Mouse (Mus musculus) CH12.LX (cell line): ENCODE measurements around the gene Shc2. TPM values are rescaled to one million over a fixed set of nuclear protein-coding genes. Genes with fewer than 3 reads are reported as not detected.

Experiments used
- DNase-seq: peaks from one replicate; pipeline ENCODE4 v3.0.0-alpha.2; 2013; ENCODE audit errors: extremely low read depth
- H3K27ac ChIP-seq: 2 replicates; pipeline ENCODE4 v1.5.1; 2012; ENCODE audit warnings: low read depth, mild to moderate bottlenecking, control low read depth, moderate library complexity; ENCODE audit not compliant: insufficient read depth
- H3K27me3 ChIP-seq: replicated peaks from 2 replicates; pipeline ENCODE3; 2012; ENCODE audit warnings: inconsistent platforms
- H3K36me3 ChIP-seq, 2 experiments: replicated peaks in 1 of 2; 2 replicates each; pipeline versions ENCODE3 to v1.6.1; 2012; ENCODE audit warnings: inconsistent platforms in 1 of 2, low read length in 1 of 2, mild to moderate bottlenecking in 1 of 2, mixed read lengths in 1 of 2, moderate library complexity in 1 of 2; ENCODE audit not compliant: control insufficient read depth in 1 of 2, insufficient read depth in 1 of 2
- H3K4me1 ChIP-seq, 2 experiments: 2 replicates each; pipeline ENCODE4 v1.6.1; 2012; ENCODE audit warnings: inconsistent platforms in 1 of 2, moderate library complexity in 1 of 2; ENCODE audit not compliant: insufficient read depth in 2 of 2, control insufficient read depth in 1 of 2
- H3K4me2 ChIP-seq: 2 replicates; pipeline ENCODE4 v1.6.1; 2012; ENCODE audit warnings: low read depth, mild to moderate bottlenecking, control low read depth; ENCODE audit not compliant: poor library complexity, insufficient read depth, severe bottlenecking
- H3K4me3 ChIP-seq, 3 experiments: fragments of 150-350 bp in 1 of 3; sonication (generic) in 1 of 3; replicated peaks in 1 of 3; 2 replicates each; pipeline versions ENCODE3 to v1.5.1; 2011 to 2012; ENCODE audit warnings: low read depth in 2 of 3, low read length in 2 of 3, mild to moderate bottlenecking in 2 of 3, moderate library complexity in 2 of 3, control low read depth in 1 of 3, improper control_type of control experiment in 1 of 3, inconsistent platforms in 1 of 3, mixed read lengths in 1 of 3; ENCODE audit not compliant: poor library complexity in 1 of 3
- H3K79me2 ChIP-seq: replicated peaks from 2 replicates; pipeline ENCODE4 v1.6.1; 2012; ENCODE audit warnings: mild to moderate bottlenecking, moderate library complexity; ENCODE audit not compliant: control insufficient read depth, poor library complexity, insufficient read depth, severe bottlenecking; ENCODE audit errors: extremely low read depth
- H3K9ac ChIP-seq: 2 replicates; pipeline ENCODE4 v1.6.1; 2012; ENCODE audit warnings: low read depth, mild to moderate bottlenecking, control low read depth, moderate library complexity; ENCODE audit not compliant: insufficient read depth
- H3K9me3 ChIP-seq: replicated peaks from 2 replicates; pipeline ENCODE3; 2012; ENCODE audit warnings: low read length, inconsistent platforms, mixed read lengths
- BHLHE40 ChIP-seq: IDR thresholded peaks from 2 replicates; pipeline ENCODE4 v1.6.1; 2011; ENCODE audit warnings: mild to moderate bottlenecking, low read depth, low read length, improper control_type of control experiment
- CHD1 ChIP-seq: IDR thresholded peaks from 2 replicates; pipeline ENCODE4 v1.6.1; 2012; ENCODE audit warnings: low read depth, low read length, improper control_type of control experiment, inconsistent platforms
- CHD2 ChIP-seq: IDR thresholded peaks from 2 replicates; pipeline ENCODE4 v1.6.1; 2011; ENCODE audit warnings: low read length, improper control_type of control experiment
- CTCF ChIP-seq, 2 experiments: IDR thresholded peaks in 1 of 2; conservative IDR thresholded peaks in 1 of 2; 2 replicates each; pipeline ENCODE4 v1.5.1; 2011 to 2012; ENCODE audit warnings: low read depth in 2 of 2, low read length in 2 of 2, improper control_type of control experiment in 1 of 2, inconsistent platforms in 1 of 2, mild to moderate bottlenecking in 1 of 2, moderate library complexity in 1 of 2
- ELF1 ChIP-seq: IDR thresholded peaks from 2 replicates; pipeline ENCODE4 v1.6.1; 2014; ENCODE audit warnings: low read depth, mild to moderate bottlenecking, inconsistent platforms, low read length, improper control_type of control experiment
- ETS1 ChIP-seq: conservative IDR thresholded peaks from 2 replicates; pipeline ENCODE4 v1.6.1; 2012; ENCODE audit warnings: low read depth, mild to moderate bottlenecking, inconsistent platforms, low read length, improper control_type of control experiment, moderate library complexity
- MAX ChIP-seq: IDR thresholded peaks from 2 replicates; pipeline ENCODE4 v1.6.1; 2011; ENCODE audit warnings: low read length, improper control_type of control experiment
- MAZ ChIP-seq: IDR thresholded peaks from 2 replicates; pipeline ENCODE4 v1.6.1; 2012; ENCODE audit warnings: low read depth, mild to moderate bottlenecking, inconsistent platforms, low read length, improper control_type of control experiment, moderate library complexity
- MYC ChIP-seq: IDR thresholded peaks from 2 replicates; pipeline ENCODE4 v1.6.1; 2011; ENCODE audit warnings: low read depth, mild to moderate bottlenecking, improper control_type of control experiment, low read length
- NRF1 ChIP-seq: IDR thresholded peaks from 2 replicates; pipeline ENCODE4 v1.6.1; 2014; ENCODE audit warnings: low read depth, mild to moderate bottlenecking, inconsistent platforms, low read length, improper control_type of control experiment, moderate library complexity
- PAX5 ChIP-seq: IDR thresholded peaks from 2 replicates; pipeline ENCODE4 v1.6.1; 2012; ENCODE audit warnings: low read length, inconsistent platforms, mixed read lengths
- POLR2A ChIP-seq: IDR thresholded peaks from 2 replicates; pipeline ENCODE4 v1.6.1; 2011; ENCODE audit warnings: low read depth, mild to moderate bottlenecking, improper control_type of control experiment, low read length
- RAD21 ChIP-seq: IDR thresholded peaks from 2 replicates; pipeline ENCODE4 v1.6.1; 2011; ENCODE audit warnings: low read depth, mild to moderate bottlenecking, low read length, improper control_type of control experiment, moderate library complexity
- RCOR1 ChIP-seq: conservative IDR thresholded peaks from 2 replicates; pipeline ENCODE4 v1.6.1; 2012; ENCODE audit warnings: low read depth, mild to moderate bottlenecking, inconsistent platforms, low read length, improper control_type of control experiment
- TBP ChIP-seq: conservative IDR thresholded peaks from 2 replicates; pipeline ENCODE4 v1.6.1; 2011; ENCODE audit warnings: low read depth, low read length, improper control_type of control experiment
- ZC3H11A ChIP-seq: IDR thresholded peaks from 2 replicates; pipeline ENCODE4 v1.6.1; 2012; ENCODE audit warnings: low read depth, mild to moderate bottlenecking, inconsistent platforms, low read length, improper control_type of control experiment
- ZMIZ1 ChIP-seq: IDR thresholded peaks from 2 replicates; pipeline ENCODE4 v1.6.1; 2012; ENCODE audit warnings: low read depth, mild to moderate bottlenecking, inconsistent platforms, low read length, improper control_type of control experiment
- dilution Hi-C: fragments of 300-500 bp; cut with MboI; formaldehyde crosslinking; loops from 2 replicates; pipeline ENCODE4 v1.14.3; 2020; ENCODE audit warnings: low sequenced_read_pairs; ENCODE audit not compliant: extremely low pct_unique_long_range_greater_than_20kb, extremely low pct_ligation_motif_present
- in situ Hi-C: fragments of 300-500 bp; cut with MboI; formaldehyde crosslinking; loops from 3 replicates; pipeline ENCODE4 v1.14.3; 2019; ENCODE audit warnings: low sequenced_read_pairs, low pct_ligation_motif_present, low pct_unique_long_range_greater_than_20kb, mixed read lengths
- polyA plus RNA-seq: library from polyadenylated mRNA; unstranded; fragments of >175 nt; gene quantifications from 2 replicates; pipeline ENCODE4 v1.2.1, GENCODE M21; 2012; ENCODE audit warnings: low read depth; ENCODE audit not compliant: insufficient read length
- total RNA-seq, 2 experiments: library from RNA; depleted of rRNA; stranded (reverse); fragments of 300-350 nt in 1 of 2; fragments of >200 nt in 1 of 2; gene quantifications; 2 replicates each; pipeline ENCODE4 v1.2.3; 2012 to 2014

The Shc2 gene
- total and polyA plus RNA-seq, 3 experiments = not detected

DNA sequence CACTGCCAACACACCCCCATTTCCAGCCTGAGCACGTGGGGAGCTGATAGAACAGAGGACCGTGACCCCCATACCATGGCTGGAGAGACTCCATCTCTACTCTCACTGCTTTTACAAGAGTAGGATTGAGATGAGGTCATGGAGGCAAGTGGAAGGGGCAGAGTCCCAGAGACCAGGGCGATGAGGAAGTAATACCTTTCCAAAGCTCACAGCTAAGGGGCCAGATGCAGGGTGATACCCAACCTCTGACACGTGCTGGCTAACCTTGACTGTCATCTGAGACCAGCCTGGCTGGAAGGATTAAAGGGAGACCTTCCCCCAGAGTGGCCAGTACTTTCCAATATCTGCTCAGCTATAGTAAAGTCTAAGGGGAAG is 50.0 kb downstream of the Shc2 start:
- H3K27me3 ChIP-seq = peaks cover 8% of the 10 kb centered on the region

DNA sequence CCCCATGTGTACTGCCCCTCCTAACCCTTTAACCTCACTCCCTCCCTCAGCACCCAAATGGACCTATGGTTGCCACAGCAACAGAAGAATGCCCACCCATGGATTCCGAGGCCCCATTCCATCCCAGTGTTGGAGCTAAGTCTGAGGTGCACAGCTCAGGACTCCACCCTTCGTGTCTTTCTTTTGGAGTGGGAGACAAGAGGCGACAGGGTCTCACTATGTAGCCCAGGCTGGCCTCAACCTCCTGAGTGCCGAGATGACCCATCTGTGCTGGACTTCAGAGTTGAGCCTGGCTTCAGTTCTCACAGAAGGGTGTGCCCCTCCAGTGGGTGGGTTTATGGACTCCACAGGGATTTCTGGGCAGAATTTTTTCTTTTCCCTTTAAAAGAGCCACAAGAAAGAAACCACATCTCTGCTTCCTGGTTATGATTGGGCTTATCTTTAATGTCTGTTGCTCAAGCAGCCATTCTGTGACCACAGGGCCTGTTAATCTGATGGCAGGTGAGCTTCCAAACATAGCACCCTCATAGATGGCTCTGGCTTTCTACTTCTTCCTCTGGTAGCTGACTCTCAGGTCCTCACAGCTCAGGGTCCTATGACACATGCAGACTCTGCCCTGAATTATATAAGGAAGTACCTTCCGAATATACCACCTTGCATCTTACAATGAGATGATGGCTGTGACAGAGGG is 50.5 kb downstream of the Shc2 start, which contains the start of gene Theg:
Gene Theg, minus strand, starts transcription at position 271 of the 691 bp plus-strand sequence.
- DNase-seq = no peak
- H3K4me1 ChIP-seq = peaks cover 7 to 28% of the 10 kb centered on the region in 2 experiments; a peak in 3 of 4 replicates
- no peaks in the 10 kb centered on the region for H3K36me3 ChIP-seq
- in situ Hi-C loops = no loop called here
- H3K4me2 ChIP-seq = no peak within 1 kb of the TSS
- peaks cover 3% of the 10 kb centered on the region for H3K9me3 ChIP-seq
- peaks cover 5% of the 10 kb centered on the region for H3K27me3 ChIP-seq
- H3K27ac ChIP-seq = no peak within 1 kb of the TSS
- no peak within 1 kb of the TSS for H3K9ac ChIP-seq
- H3K4me3 ChIP-seq = no peak within 1 kb of the TSS
- TF ChIP-seq RAD21 (no peak), POLR2A (no peak), MAX (no peak), CHD1 (no peak), ZC3H11A (no peak), MAZ (no peak), NRF1 (no peak)
- TF ChIP-seq, all 38 proteins: peak for 0
- H3K79me2 ChIP-seq = no peaks in the 10 kb centered on the region
- dilution Hi-C loops = no loop called here

More for the DNA sequence above, 50.0 kb downstream of the Shc2 start:
- no peak overlapping the region for H3K4me3 ChIP-seq
- no peaks in the 10 kb centered on the region for H3K36me3 ChIP-seq
- no peaks in the 10 kb centered on the region for H3K79me2 ChIP-seq
- no peak overlapping the region for H3K4me2 ChIP-seq
- peaks cover 7 to 28% of the 10 kb centered on the region in 2 experiments; a peak in 3 of 4 replicates for H3K4me1 ChIP-seq
- no peak overlapping the region for H3K9ac ChIP-seq
- no peak overlapping the region for H3K27ac ChIP-seq
- peak; percentile 27 for DNase-seq
- peak; percentile 84 for TF ChIP-seq BHLHE40
- peak; percentile 43; the same call in 1 of the 2 replicates for TF ChIP-seq MAX
- TF ChIP-seq CTCF (conservative IDR thresholded peaks at IDR 0.05 in 1 of 2, IDR thresholded peaks at IDR 0.05 in 1 of 2; ENCODE audit: low read depth in 2 of 2, low read length in 2 of 2) = no peak
- TF ChIP-seq MYC = no peak
- no peak for TF ChIP-seq ELF1
- in situ Hi-C loops (no loop called here), dilution Hi-C loops (no loop called here)
- H3K9me3 ChIP-seq = peaks cover 6% of the 10 kb centered on the region

DNA sequence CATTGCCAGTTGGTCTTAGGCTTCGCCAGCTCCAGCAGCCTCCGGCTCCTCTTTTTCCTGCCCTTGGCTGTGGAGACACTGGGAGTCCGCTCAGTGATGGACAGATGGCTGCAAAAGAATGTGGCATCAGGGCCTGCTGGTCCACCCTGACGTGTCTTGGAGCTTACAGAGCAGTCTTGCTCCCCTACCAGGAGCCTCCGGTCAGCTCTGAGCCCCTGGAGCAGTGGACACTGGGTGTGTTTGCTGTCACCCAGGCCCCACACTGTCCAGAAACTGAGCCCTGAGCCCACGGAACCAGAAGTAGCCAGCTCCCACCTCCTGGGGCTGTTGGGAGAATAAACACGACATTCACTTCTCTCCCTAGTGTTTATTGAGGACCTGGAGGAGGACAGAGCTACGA is 51.5 kb downstream of the Shc2 start:
- Histone ChIP-seq H3K4me1 (peaks cover 7 to 28% of the 10 kb centered on the region in 2 experiments; a peak in 3 of 4 replicates), H3K9me3 (no peaks in the 10 kb centered on the region), H3K79me2 (no peaks in the 10 kb centered on the region), H3K27ac (no peak overlapping the region), H3K4me3 (no peak overlapping the region), H3K27me3 (peaks cover 3% of the 10 kb centered on the region), H3K4me2 (no peak overlapping the region), H3K36me3 (no peaks in the 10 kb centered on the region), H3K9ac (no peak overlapping the region)
- in situ Hi-C loops (no loop called here), dilution Hi-C loops (no loop called here)
- no peak for DNase-seq
- TF ChIP-seq ZMIZ1 (no peak), RCOR1 (no peak), PAX5 (no peak), TBP (no peak), ETS1 (no peak), CHD2 (no peak)
